Mouse (Mus musculus): Measurements from ENCODE around the gene Cdcp1. TPM values are rescaled to one million over a fixed set of nuclear protein-coding genes. Genes with fewer than 3 reads are reported as not detected.

Gene Cdcp1
- polyA plus RNA-seq, 1 experiment from 2014 or later = 13.6 TPM

DNA sequence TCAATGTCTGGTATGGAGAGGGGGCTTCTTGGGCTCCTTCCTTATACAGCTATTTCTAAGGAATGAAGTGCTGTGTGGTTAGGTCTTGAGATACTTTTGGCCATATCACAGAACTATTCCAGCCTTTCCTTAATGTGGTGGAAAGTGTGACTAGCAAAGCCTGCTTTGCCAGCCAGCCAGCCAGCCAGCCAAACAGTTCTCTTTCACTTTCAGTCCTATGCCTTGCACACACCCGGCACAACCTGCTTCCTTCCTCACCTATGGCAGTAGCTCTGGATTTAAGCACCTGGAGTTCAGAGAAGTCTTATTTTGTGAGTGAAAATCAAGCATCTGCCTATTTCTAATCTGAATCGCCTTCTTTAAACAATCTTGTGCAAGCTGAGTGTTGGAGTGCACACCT is 23.8 kb upstream of the Cdcp1 start:
- H3K9ac ChIP-seq = no peak overlapping the region

GRCm38 (mm10) chr9:123238256-123239045 is 22.6 kb upstream of the Cdcp1 start:
- Histone ChIP-seq H3K27me3 (replicated peaks) (no peaks in the 10 kb centered on the region), H3K4me3 (replicated peaks) (no peak overlapping the region), H3K4me1 (replicated peaks) (peaks cover 7% of the 10 kb centered on the region; the same call in 1 of the 2 replicates), H3K9me3 (no peaks in the 10 kb centered on the region), H3K9ac (no peak overlapping the region), H3K36me3 (no peaks in the 10 kb centered on the region), H3K4me2 (replicated peaks) (0 out of 2 replicates have a peak overlapping the region, but pooled peaks have one; percentile 0), H3K27ac (peak overlapping the region; percentile 66)
- ATAC-seq = peak; percentile 64
- 38% methylated on average over 4 of the region's 4 CpGs for WGBS

More for the DNA sequence above, 23.8 kb upstream of the Cdcp1 start:
- Histone ChIP-seq H3K9me3 (no peaks in the 10 kb centered on the region), H3K4me2 (replicated peaks) (no peak overlapping the region), H3K36me3 (no peaks in the 10 kb centered on the region), H3K4me1 (replicated peaks) (peaks cover 7% of the 10 kb centered on the region; the same call in 1 of the 2 replicates), H3K27me3 (replicated peaks) (no peaks in the 10 kb centered on the region), H3K27ac (no peak overlapping the region), H3K4me3 (replicated peaks) (no peak overlapping the region)
- ATAC-seq = no peak
- 70% methylated on average over 2 of the region's 2 CpGs for WGBS

- Histone ChIP-seq H3K4me3 (replicated peaks) (no peak overlapping the region), H3K27me3 (replicated peaks) (no peaks in the 10 kb centered on the region), H3K9me3 (no peaks in the 10 kb centered on the region), H3K36me3 (no peaks in the 10 kb centered on the region), H3K4me2 (replicated peaks) (no peak overlapping the region), H3K9ac (no peak overlapping the region), H3K4me1 (replicated peaks) (peaks cover 7% of the 10 kb centered on the region; the same call in 1 of the 2 replicates), H3K27ac (no peak overlapping the region)
- 44% methylated on average over 2 of the region's 2 CpGs for WGBS
- peak; percentile 55 for ATAC-seq
These were observed 21.9 kb upstream of the Cdcp1 start for GRCm38 (mm10) chr9:123237739-123238138.

GRCm38 (mm10) chr9:123235621-123236020 is 19.8 kb upstream of the Cdcp1 start:
- no peak for ATAC-seq
- Histone ChIP-seq H3K4me3 (replicated peaks) (no peak overlapping the region), H3K4me2 (replicated peaks) (no peak overlapping the region), H3K27ac (no peak overlapping the region), H3K36me3 (no peaks in the 10 kb centered on the region), H3K4me1 (replicated peaks) (peaks cover 7% of the 10 kb centered on the region; the same call in 1 of the 2 replicates), H3K9me3 (no peaks in the 10 kb centered on the region), H3K9ac (no peak overlapping the region), H3K27me3 (replicated peaks) (no peaks in the 10 kb centered on the region)
- WGBS = 38% methylated on average over 3 of the region's 3 CpGs

DNA sequence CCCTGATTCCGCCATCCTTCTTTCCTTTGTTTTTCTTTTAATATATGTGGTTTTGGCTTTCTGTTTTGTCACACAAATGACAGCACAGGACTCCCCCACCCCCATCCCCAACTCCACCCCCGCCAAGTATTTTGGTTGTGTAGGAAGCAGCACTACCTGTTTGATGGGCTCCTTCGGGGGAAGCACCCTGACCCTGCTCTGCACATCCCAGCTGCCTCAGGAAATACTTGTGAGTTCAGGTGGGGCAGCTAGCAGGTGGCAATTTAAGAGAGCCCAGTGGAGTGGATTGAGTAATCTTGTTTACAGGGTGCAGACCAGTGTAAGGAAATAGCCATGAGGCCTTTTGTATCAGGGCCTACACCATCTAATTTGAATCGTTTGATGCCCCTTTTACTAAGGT is 14.0 kb upstream of the Cdcp1 start:
- no peak overlapping the region for H3K27ac ChIP-seq
- no peaks in the 10 kb centered on the region for H3K9me3 ChIP-seq

GRCm38 (mm10) chr9:123228671-123229070 is 12.8 kb upstream of the Cdcp1 start:
- Histone ChIP-seq H3K4me2 (replicated peaks) (no peak overlapping the region), H3K36me3 (no peaks in the 10 kb centered on the region), H3K9me3 (no peaks in the 10 kb centered on the region), H3K27me3 (replicated peaks) (no peaks in the 10 kb centered on the region), H3K4me3 (replicated peaks) (no peak overlapping the region), H3K4me1 (replicated peaks) (no peaks in the 10 kb centered on the region), H3K9ac (no peak overlapping the region), H3K27ac (no peak overlapping the region)
- ATAC-seq = no peak

More for the DNA sequence above, 14.0 kb upstream of the Cdcp1 start:
- H3K9ac ChIP-seq = no peak overlapping the region
- ATAC-seq = no peak
- H3K27me3 ChIP-seq (replicated peaks) = no peaks in the 10 kb centered on the region
- no peaks in the 10 kb centered on the region for H3K36me3 ChIP-seq
- no peaks in the 10 kb centered on the region for H3K4me1 ChIP-seq (replicated peaks)
- 63% methylated on average over 4 of the region's 4 CpGs for WGBS
- no peak overlapping the region for H3K4me2 ChIP-seq (replicated peaks)
- H3K4me3 ChIP-seq (replicated peaks) = no peak overlapping the region

- no peak; the same call in 1 of the 2 replicates for ATAC-seq
- 71% methylated on average over 3 of the region's 3 CpGs for WGBS
These were observed 11.4 kb upstream of the Cdcp1 start for GRCm38 (mm10) chr9:123227106-123227750.

DNA sequence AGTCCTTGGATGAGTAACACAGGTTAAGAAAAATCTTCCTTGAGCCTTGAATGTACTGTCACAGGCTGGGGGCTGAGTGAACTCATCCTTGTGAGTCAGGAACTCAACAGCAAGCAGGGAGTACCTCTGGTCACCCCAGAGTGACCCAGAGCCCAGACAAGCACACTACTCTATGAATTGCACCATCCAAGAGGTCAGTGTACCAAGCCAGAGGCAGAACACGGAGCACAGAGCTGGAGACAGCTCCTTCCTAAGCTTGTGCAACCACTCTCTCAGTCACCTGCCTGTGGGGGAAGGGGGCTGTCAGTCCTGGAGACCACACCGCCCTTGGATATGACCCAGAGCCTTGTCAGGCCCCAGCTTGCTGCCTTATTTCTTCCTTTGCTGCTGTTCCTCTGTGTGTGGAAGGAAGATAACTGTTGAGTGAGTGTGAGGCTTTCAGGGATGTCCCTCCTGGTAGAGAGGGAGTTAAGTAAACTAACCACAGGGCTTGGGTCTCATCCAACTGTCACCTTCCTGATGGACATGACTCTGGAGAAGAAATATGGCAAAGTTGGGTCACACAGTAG is 9.1 kb upstream of the Cdcp1 start:
- ATAC-seq = no peak
- Histone ChIP-seq H3K4me3 (replicated peaks) (no peak overlapping the region), H3K4me1 (replicated peaks) (no peaks in the 10 kb centered on the region)

More at GRCm38 (mm10) chr9:123227106-123227750, 11.4 kb upstream of the Cdcp1 start:
- Histone ChIP-seq H3K9ac (no peak overlapping the region), H3K4me3 (replicated peaks) (no peak overlapping the region), H3K36me3 (no peaks in the 10 kb centered on the region), H3K4me2 (replicated peaks) (no peak overlapping the region), H3K27ac (no peak overlapping the region), H3K4me1 (replicated peaks) (no peaks in the 10 kb centered on the region), H3K9me3 (no peaks in the 10 kb centered on the region), H3K27me3 (replicated peaks) (no peaks in the 10 kb centered on the region)

GRCm38 (mm10) chr9:123219826-123220225 is 4.0 kb upstream of the Cdcp1 start:
- H3K4me1 ChIP-seq (replicated peaks) = no peaks in the 10 kb centered on the region
- no peak overlapping the region for H3K4me2 ChIP-seq (replicated peaks)
- H3K9ac ChIP-seq = no peak overlapping the region
- no peak for ATAC-seq
- H3K27me3 ChIP-seq (replicated peaks) = no peaks in the 10 kb centered on the region; the same call in 1 of the 2 replicates
- whole genome bisulfite sequencing = 51% methylated on average over 5 of the region's 5 CpGs
- H3K27ac ChIP-seq = no peak overlapping the region
- H3K36me3 ChIP-seq = no peaks in the 10 kb centered on the region
- H3K9me3 ChIP-seq = no peaks in the 10 kb centered on the region
- no peak overlapping the region for H3K4me3 ChIP-seq (replicated peaks)

More for the DNA sequence above, 9.1 kb upstream of the Cdcp1 start:
- H3K9ac ChIP-seq = no peak overlapping the region
- H3K9me3 ChIP-seq = no peaks in the 10 kb centered on the region
- WGBS = 72% methylated on average over 2 of the region's 2 CpGs
- no peak overlapping the region for H3K4me2 ChIP-seq (replicated peaks)
- no peak overlapping the region for H3K27ac ChIP-seq
- H3K27me3 ChIP-seq (replicated peaks) = no peaks in the 10 kb centered on the region
- H3K36me3 ChIP-seq = no peaks in the 10 kb centered on the region

- Histone ChIP-seq H3K4me1 (replicated peaks) (no peaks in the 10 kb centered on the region), H3K36me3 (no peaks in the 10 kb centered on the region), H3K9me3 (no peaks in the 10 kb centered on the region), H3K4me2 (replicated peaks) (no peak overlapping the region), H3K9ac (no peak overlapping the region), H3K27me3 (replicated peaks) (no peaks in the 10 kb centered on the region; the same call in 1 of the 2 replicates), H3K27ac (no peak overlapping the region), H3K4me3 (replicated peaks) (no peak overlapping the region)
- 65% methylated on average over 9 of the region's 9 CpGs for WGBS
- ATAC-seq = no peak
These were observed 2.5 kb downstream of the Cdcp1 start for GRCm38 (mm10) chr9:123213371-123213770.

GRCm38 (mm10) chr9:123207895-123208294 is 7.9 kb downstream of the Cdcp1 start:
- ATAC-seq = peak; percentile 51
- H3K9ac ChIP-seq = no peak overlapping the region
- H3K4me2 ChIP-seq (replicated peaks) = no peak overlapping the region
- no peaks in the 10 kb centered on the region for H3K4me1 ChIP-seq (replicated peaks)
- no peaks in the 10 kb centered on the region for H3K9me3 ChIP-seq
- no peak overlapping the region for H3K4me3 ChIP-seq (replicated peaks)
- no peaks in the 10 kb centered on the region for H3K36me3 ChIP-seq
- H3K27ac ChIP-seq = no peak overlapping the region
- H3K27me3 ChIP-seq (replicated peaks) = no peaks in the 10 kb centered on the region
- 95% methylated on average over 1 of the region's 1 CpGs for WGBS

- Histone ChIP-seq H3K27me3 (replicated peaks) (no peaks in the 10 kb centered on the region), H3K9ac (no peak overlapping the region), H3K36me3 (no peaks in the 10 kb centered on the region), H3K27ac (no peak overlapping the region), H3K4me2 (replicated peaks) (no peak overlapping the region), H3K4me1 (replicated peaks) (no peaks in the 10 kb centered on the region), H3K4me3 (replicated peaks) (no peak overlapping the region), H3K9me3 (no peaks in the 10 kb centered on the region)
- peak; percentile 68 for ATAC-seq
- 74% methylated on average over 2 of the region's 2 CpGs for WGBS
These were observed 8.9 kb downstream of the Cdcp1 start for GRCm38 (mm10) chr9:123206948-123207347.

All from intestine, embryonic 15.5 days (tissue).